Mouse (Mus musculus) kidney, embryonic 16.5 days (tissue): ENCODE data around the gene Dync1i2. TPM values are rescaled to one million over a fixed set of nuclear protein-coding genes. Genes with fewer than 3 reads are reported as not detected.
A peak's percentile ranks its signal among the peaks of the same experiment; 100 is the strongest.

Experiments used
- ATAC-seq: fragments of 200-750 bp; cut with Nextera tagmentation; 2 replicates; pipeline ENCODE4 v1.8.0; 2017; ENCODE audit warnings: moderate TSS enrichment; ENCODE audit not compliant: low FRiP score, low TSS enrichment
- H3K27ac ChIP-seq: fragments of 300-500 bp; sonication (generic); 2 replicates; pipeline ENCODE4 v1.5.1; 2014; ENCODE audit warnings: low read length
- H3K27me3 ChIP-seq: fragments of 300-500 bp; sonication (generic); 2 replicates; pipeline ENCODE4 v1.6.1; 2014; ENCODE audit warnings: low read length, control low read depth, mixed read lengths; ENCODE audit not compliant: insufficient read depth
- H3K36me3 ChIP-seq: fragments of 300-500 bp; sonication (generic); 2 replicates; pipeline ENCODE4 v1.6.1; 2014; ENCODE audit warnings: low read length, control low read depth, mixed read lengths; ENCODE audit not compliant: insufficient read depth
- H3K4me1 ChIP-seq: fragments of 300-500 bp; sonication (generic); 2 replicates; pipeline ENCODE4 v1.6.1; 2014; ENCODE audit warnings: low read length, control low read depth, mixed read lengths; ENCODE audit not compliant: insufficient read depth
- H3K4me2 ChIP-seq: fragments of 300-500 bp; sonication (generic); replicated peaks from 2 replicates; pipeline ENCODE4 v1.6.1; 2014; ENCODE audit warnings: low read depth, low read length
- H3K4me3 ChIP-seq: fragments of 300-500 bp; sonication (generic); 2 replicates; pipeline ENCODE4 v1.5.1; 2014; ENCODE audit warnings: mild to moderate bottlenecking, low read length
- H3K9ac ChIP-seq: fragments of 300-500 bp; sonication (generic); replicated peaks from 2 replicates; pipeline ENCODE4 v1.6.1; 2014; ENCODE audit warnings: low read length
- H3K9me3 ChIP-seq: fragments of 300-500 bp; sonication (generic); 2 replicates; pipeline ENCODE4 v1.6.1; 2016; ENCODE audit warnings: low read length, control low read depth
- WGBS: fragments of 180-500 bp; shearing (Covaris S2); extraction: QIAGEN DNeasy Blood & Tissue Kit; methylation state at CpG from one replicate; pipeline ENCODE4 v1.1.7; 2014; 5-methylcytosine and 5-hydroxymethylcytosine counted together
- polyA plus RNA-seq: library from polyadenylated mRNA; unstranded; fragments of >200 nt; fragmentation: Nextera tagmentation; extraction: Ambion mirVana; gene quantifications from 2 replicates; pipeline ENCODE4 v1.2.1, GENCODE M21; 2015

The Dync1i2 gene
- polyA plus RNA-seq, 1 experiment from 2014 or later: 76.1 TPM

DNA sequence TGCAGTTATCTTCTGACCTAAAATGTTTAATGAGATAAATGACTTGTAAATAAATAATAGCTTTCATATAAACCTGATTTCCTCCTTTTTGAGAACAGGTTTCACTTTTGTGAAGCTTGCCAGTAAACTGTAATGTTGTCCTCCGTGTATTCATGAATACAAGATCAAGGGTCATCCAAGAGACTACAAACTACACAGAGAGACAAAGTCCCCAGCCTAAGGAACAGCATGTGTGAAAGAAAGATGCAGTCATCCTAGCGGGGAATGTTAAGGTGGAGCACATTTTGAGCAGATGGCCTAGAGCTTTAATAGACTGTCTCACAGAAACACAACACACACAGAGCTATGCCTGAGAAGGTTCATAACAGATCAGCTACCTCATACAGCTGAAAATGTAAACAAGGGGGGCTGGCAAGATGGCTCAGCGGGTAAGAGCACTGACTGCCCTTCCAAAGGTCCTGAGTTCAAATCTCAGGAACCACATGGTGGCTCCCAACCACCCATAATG is 90.7 kb downstream of the Dync1i2 start:
- Histone ChIP-seq H3K4me2 (no peak overlapping the region), H3K9me3 (no peaks in the 10 kb centered on the region), H3K36me3 (no peaks in the 10 kb centered on the region), H3K9ac (no peak overlapping the region), H3K27me3 (no peaks in the 10 kb centered on the region), H3K4me1 (peaks cover 15% of the 10 kb centered on the region), H3K4me3 (no peak overlapping the region), H3K27ac (no peak overlapping the region)
- 75% methylated on average over 3 of the region's 3 CpGs for WGBS
- no peak for ATAC-seq

DNA sequence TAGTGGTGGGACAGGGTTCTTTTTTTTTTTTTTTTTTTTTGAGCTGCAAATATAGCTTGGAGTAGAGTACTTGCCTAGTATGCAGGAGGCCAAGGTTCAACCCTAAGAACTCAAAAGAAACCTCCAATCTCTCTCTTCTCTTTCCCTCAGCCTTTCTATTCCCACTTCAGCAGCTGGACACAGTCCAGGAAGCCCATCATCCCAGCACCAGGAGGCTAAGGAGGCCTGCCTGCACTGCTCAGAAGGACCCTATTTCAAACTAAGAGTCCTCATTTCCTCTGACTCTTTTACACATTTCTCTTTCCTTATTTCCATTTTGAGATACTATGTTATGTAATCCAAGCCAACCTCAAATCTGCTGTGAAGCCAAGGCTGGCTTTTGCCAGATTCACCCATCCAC is 91.7 kb downstream of the Dync1i2 start:
- peak; percentile 86; the same call in 1 of the 2 replicates for ATAC-seq
- H3K9me3 ChIP-seq: no peaks in the 10 kb centered on the region
- no peak overlapping the region for H3K4me2 ChIP-seq
- H3K4me3 ChIP-seq: no peak overlapping the region
- H3K36me3 ChIP-seq: 0 out of 2 replicates have a peak, but pooled peaks cover 3% of the 10 kb centered on the region
- H3K4me1 ChIP-seq: peaks cover 10% of the 10 kb centered on the region
- no peak overlapping the region for H3K9ac ChIP-seq
- H3K27me3 ChIP-seq: no peaks in the 10 kb centered on the region
- H3K27ac ChIP-seq: no peak overlapping the region

DNA sequence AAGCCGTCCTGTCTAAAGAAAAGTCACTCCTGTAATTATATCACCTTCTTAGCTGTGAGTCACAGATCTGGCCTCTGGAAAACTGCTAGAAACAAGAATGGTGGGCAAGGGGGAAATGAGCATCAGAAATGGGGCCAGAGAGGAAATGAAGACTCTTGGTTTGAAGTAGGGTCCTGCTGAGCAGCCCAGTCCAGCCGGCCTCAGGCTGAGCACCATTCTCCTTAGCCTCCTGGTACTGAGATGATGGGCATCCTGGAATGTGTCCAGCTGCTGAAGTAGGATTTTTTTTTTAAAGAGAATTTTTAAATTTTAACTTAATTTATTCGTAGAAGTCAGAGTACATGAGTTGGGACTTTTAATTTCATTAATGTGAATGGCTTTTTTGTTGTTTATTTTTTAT is 93.3 kb downstream of the Dync1i2 start:
- ATAC-seq: no peak
- no peak overlapping the region for H3K9ac ChIP-seq
- H3K27ac ChIP-seq: no peak overlapping the region
- no peaks in the 10 kb centered on the region for H3K9me3 ChIP-seq
- no peaks in the 10 kb centered on the region for H3K27me3 ChIP-seq
- 39% methylated on average over 3 of the region's 3 CpGs for WGBS
- H3K4me1 ChIP-seq: peaks cover 10% of the 10 kb centered on the region
- H3K4me2 ChIP-seq: no peak overlapping the region
- H3K4me3 ChIP-seq: no peak overlapping the region
- 0 out of 2 replicates have a peak, but pooled peaks cover 3% of the 10 kb centered on the region for H3K36me3 ChIP-seq

DNA sequence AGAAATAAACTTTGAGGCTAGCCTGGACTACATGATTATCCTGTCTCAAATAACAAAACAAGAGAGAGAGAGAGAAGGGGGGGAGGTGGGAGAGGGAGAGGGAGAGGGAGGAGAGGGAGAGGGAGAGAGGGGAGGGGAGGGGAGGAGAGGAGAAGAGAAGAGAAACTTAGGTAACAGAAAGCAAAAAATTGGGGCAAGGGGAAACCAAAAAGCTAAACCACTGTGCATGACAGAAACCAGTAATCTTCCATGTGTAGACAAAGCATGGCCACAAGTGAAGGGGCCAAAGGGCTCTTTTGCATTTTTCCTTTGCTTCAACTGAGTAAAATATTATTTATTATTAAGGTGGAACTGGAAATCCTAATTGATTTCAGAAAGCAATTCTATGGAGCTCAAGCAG is 94.9 kb downstream of the Dync1i2 start:
- H3K27ac ChIP-seq: no peak overlapping the region
- H3K9ac ChIP-seq: no peak overlapping the region
- no peak overlapping the region for H3K4me2 ChIP-seq
- no peak overlapping the region for H3K4me3 ChIP-seq
- no peaks in the 10 kb centered on the region for H3K27me3 ChIP-seq
- no peaks in the 10 kb centered on the region for H3K9me3 ChIP-seq
- no peak for ATAC-seq
- peaks cover 10% of the 10 kb centered on the region for H3K4me1 ChIP-seq
- H3K36me3 ChIP-seq: peaks cover 12% of the 10 kb centered on the region; the same call in 1 of the 2 replicates

DNA sequence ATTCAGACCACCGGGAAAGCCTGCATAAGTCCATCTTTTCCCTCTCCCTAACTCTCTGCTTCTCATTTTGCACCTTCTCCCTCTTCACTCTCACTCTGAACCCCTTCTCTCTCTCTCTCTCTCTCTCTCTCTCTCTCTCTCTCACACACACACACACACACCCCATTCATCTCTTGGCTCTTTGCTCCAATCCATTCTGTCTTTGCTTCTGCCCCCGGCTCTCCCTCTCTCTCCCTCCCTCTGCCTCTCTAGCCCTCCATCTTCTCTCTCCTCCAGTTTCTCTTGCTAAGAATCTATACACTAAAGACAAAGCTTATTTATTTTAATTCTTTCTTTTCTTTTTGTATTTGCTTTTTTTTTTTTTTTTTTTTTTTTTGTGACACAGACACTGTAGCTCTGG is 98.2 kb downstream of the Dync1i2 start:
- 78% methylated on average over 2 of the region's 2 CpGs for WGBS
- no peak for ATAC-seq
- H3K36me3 ChIP-seq: peaks cover 12% of the 10 kb centered on the region; the same call in 1 of the 2 replicates

DNA sequence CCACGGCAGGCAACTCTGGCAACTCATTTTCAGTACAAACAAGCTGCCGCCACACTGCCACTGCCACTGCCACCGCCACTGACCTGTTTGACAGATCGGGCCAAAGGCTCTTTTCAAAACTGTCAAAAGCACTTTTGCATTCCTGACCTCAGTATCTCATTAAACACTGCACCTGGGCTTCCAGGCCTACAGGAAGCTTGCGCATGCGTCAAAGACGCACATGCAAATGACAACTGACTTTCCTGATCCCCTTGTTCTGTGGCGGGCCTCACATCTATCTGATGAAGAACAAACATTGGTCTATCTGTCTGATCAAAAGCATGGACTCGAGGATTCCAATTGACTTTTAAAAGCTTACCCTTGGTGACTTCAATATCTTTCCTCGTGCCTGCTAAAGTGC is 100.6 kb downstream of the Dync1i2 start:
- Histone ChIP-seq H3K4me3 (no peak overlapping the region), H3K4me1 (no peaks in the 10 kb centered on the region), H3K36me3 (peaks cover 12% of the 10 kb centered on the region; the same call in 1 of the 2 replicates), H3K9me3 (no peaks in the 10 kb centered on the region), H3K9ac (no peak overlapping the region), H3K4me2 (no peak overlapping the region), H3K27ac (no peak overlapping the region), H3K27me3 (no peaks in the 10 kb centered on the region)
- no peak for ATAC-seq
- WGBS: 78% methylated on average over 10 of the region's 10 CpGs

More for the DNA sequence above, 98.2 kb downstream of the Dync1i2 start:
- Histone ChIP-seq H3K4me2 (no peak overlapping the region), H3K4me1 (peaks cover 2% of the 10 kb centered on the region; the same call in 1 of the 2 replicates), H3K4me3 (no peak overlapping the region), H3K9me3 (no peaks in the 10 kb centered on the region), H3K27me3 (no peaks in the 10 kb centered on the region), H3K27ac (no peak overlapping the region), H3K9ac (no peak overlapping the region)

Other genes starting within 250 kb of the Dync1i2 start
- 37.7 and 39.0 TPM in 2 replicates for gene Dcaf17, start 156.4 kb upstream of the Dync1i2 start, polyA plus RNA-seq
- 17.8 and 22.9 TPM in 2 replicates for gene Mettl8, start 156.1 kb upstream of the Dync1i2 start, polyA plus RNA-seq
- gene Cybrd1, start 93.8 kb upstream of the Dync1i2 start, polyA plus RNA-seq: 1.3 and 1.5 TPM in 2 replicates
- gene Slc25a12, start 156.0 kb downstream of the Dync1i2 start, polyA plus RNA-seq: 50.3 and 53.3 TPM in 2 replicates
- gene Hat1, start 177.3 kb downstream of the Dync1i2 start, polyA plus RNA-seq: 129 and 134 TPM in 2 replicates
- gene Metap1d, start 241.6 kb downstream of the Dync1i2 start, polyA plus RNA-seq: 46.5 and 46.9 TPM in 2 replicates